Mouse (Mus musculus): ENCODE results near the gene Rnps1. TPM values are rescaled to one million over a fixed set of nuclear protein-coding genes. Genes with fewer than 3 reads are reported as not detected.

The Rnps1 gene
- total RNA-seq, 1 experiment from 2014 or later = 72.0 TPM

DNA sequence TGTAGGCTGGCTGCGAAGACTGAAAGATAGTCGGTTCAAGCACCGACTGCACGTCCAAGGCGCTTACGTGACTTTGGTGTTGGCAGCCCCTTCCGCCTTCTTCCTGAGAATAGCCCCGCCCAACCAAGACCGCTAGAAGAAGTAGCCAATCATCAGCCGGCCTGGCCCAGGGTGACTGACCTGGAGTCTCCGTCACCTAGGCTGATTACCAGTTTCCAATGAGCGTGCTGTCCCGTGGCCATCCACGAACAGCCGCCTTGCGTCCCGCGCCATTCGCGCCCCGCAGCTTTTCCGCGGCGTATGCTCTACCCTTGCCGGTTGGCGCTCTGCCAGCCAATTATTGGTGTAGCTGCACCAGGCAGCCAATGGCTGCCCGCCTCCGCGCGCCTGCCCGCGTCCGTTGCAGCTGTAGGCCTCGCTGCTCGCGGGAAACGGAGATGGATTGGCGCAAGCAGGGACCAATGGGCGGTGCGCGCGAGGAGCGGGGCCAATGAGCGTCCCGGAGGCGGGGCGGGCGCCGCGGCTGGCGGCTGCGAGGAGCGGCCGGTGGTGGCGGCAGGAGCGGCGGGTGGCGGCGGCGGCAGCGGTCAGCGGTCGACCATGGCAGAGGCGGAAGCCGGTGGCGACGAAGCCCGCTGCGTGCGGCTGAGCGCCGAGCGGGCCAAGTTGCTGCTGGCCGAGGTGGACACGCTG is 55.7 kb downstream of the Rnps1 start, which contains the start of the genes E4f1 and Pgp:
Gene E4f1, minus strand, starts transcription at position 404 of the 693 bp plus-strand sequence.
Gene Pgp, plus strand, starts transcription at position 483 of the 693 bp plus-strand sequence.
- DNase-seq = peak; percentile 99

- peak; percentile 42 for DNase-seq
These were observed 56.5 kb downstream of the Rnps1 start for GRCm38 (mm10) chr17:24470701-24471527.

GRCm38 (mm10) chr17:24472512-24472911 is 58.1 kb downstream of the Rnps1 start:
- peak; percentile 74 for DNase-seq

DNA sequence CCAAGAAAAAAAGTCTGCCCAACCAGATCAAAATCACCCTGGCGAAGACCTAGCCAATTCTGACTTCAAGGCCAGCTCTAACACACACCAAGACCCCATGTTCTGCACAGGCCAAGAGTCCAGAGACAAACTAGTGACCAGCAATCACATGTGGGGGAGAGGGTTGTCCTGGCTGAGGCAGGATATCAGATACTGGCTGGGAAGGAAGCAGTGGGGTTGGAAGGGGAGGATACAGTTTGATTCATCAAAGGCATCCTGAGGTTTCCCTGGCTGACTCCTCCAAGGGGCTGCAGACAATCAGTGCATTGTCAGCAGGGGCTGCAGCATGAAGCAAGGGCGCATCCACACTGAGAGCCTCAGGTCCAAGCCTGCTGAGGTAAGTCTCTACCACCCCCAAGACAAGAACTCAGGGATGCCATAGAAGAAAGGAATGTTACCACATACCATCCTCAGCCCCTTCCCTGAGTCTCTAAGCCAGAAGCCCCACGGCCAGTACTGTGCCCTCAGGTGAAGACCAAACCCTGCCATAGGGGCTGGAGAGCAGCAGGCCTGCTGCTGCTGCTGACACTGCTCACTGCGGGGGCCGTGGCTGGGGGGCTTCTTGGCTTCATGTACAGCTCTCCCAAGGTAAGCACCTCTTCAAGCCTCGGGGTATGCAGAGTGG is 59.4 kb downstream of the Rnps1 start, which contains the start of gene Bricd5:
Gene Bricd5, plus strand, starts transcription at position 273 of the 664 bp plus-strand sequence.
- DNase-seq = no peak

DNA sequence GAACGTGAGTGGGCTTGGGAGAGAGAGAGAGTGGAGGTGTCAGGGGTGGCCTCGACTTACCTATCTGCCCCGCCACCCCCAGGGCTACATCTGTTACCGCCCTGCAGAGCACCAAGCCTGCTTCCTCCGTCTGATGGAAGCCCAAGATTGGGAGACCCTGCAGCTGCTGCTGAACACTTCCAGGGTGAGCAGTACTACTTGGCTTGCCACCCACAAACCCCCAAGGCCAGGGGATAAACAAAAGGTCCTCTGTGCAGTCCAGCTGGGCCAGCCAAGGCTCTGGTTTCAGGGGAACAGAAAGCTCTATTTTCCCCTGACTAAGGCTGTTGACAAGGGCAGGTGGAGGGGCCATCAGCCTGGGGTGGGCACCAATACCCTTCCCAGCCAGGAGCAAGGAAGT is 60.2 kb downstream of the Rnps1 start:
- DNase-seq = no peak

Other genes with a start within 250 kb of the Rnps1 start
- gene Atp6v0c, start 244.9 kb upstream of the Rnps1 start, total RNA-seq (2021) = 412 and 427 TPM in 2 replicates
- gene Tbc1d24, start 209.0 kb upstream of the Rnps1 start, total RNA-seq (2021) = 13.8 and 22.4 TPM in 2 replicates
- gene Ntn3, start 205.0 kb upstream of the Rnps1 start, total RNA-seq (2021) = 2.0 and 2.5 TPM in 2 replicates
- gene Tedc2, start 193.7 kb upstream of the Rnps1 start, total RNA-seq (2021) = 8.9 and 10.1 TPM in 2 replicates
- 8.3 and 9.6 TPM in 2 replicates for gene Ccnf, start 163.1 kb upstream of the Rnps1 start, total RNA-seq (2021)
- 0.12 TPM in 1 of 2 replicates, not detected in the other for gene Abca17, start 63.5 kb upstream of the Rnps1 start, total RNA-seq (2021)
- gene Abca3, start 62.6 kb upstream of the Rnps1 start, total RNA-seq (2021) = 23.8 and 28.1 TPM in 2 replicates
- 228 and 261 TPM in 2 replicates for gene Eci1, start 12.1 kb downstream of the Rnps1 start, total RNA-seq (2021)
- gene Dnase1l2, start 28.5 kb downstream of the Rnps1 start, total RNA-seq (2021) = 2.7 and 3.5 TPM in 2 replicates
- 21.7 and 33.7 TPM in 2 replicates for gene E4f1, start 55.7 kb downstream of the Rnps1 start, total RNA-seq (2021)
- 71.8 and 83.4 TPM in 2 replicates for gene Pgp, start 55.8 kb downstream of the Rnps1 start, total RNA-seq (2021)
- gene Bricd5, start 59.3 kb downstream of the Rnps1 start, total RNA-seq (2021) = 0.85 and 0.95 TPM in 2 replicates
- 29.7 and 37.3 TPM in 2 replicates for gene Mlst8, start 64.5 kb downstream of the Rnps1 start, total RNA-seq (2021)
- gene Caskin1, start 74.0 kb downstream of the Rnps1 start, total RNA-seq (2021) = 26.2 and 60.8 TPM in 2 replicates
- 105 and 133 TPM in 2 replicates for gene Traf7, start 113.4 kb downstream of the Rnps1 start, total RNA-seq (2021)
- 1.3 and 1.4 TPM in 2 replicates for gene Rab26, start 119.6 kb downstream of the Rnps1 start, total RNA-seq (2021)
- gene Pkd1, start 135.3 kb downstream of the Rnps1 start, total RNA-seq (2021) = 45.2 and 65.8 TPM in 2 replicates
- gene Tsc2, start 218.1 kb downstream of the Rnps1 start, total RNA-seq (2021) = 108 and 138 TPM in 2 replicates
- 7.2 and 12.6 TPM in 2 replicates for gene Nthl1, start 218.1 kb downstream of the Rnps1 start, total RNA-seq (2021)
- gene Slc9a3r2, start 235.8 kb downstream of the Rnps1 start, total RNA-seq (2021) = 53.4 and 63.5 TPM in 2 replicates
- gene Npw, start 243.9 kb downstream of the Rnps1 start, total RNA-seq (2021) = not detected in 2 replicates

Measured in adrenal gland, postnatal 25 days (tissue).